Comparison of ENCODE assay signal across 16 mouse cellular contexts in genomic region chr13:43819020-43819310, GRCm38 (mm10). TPM values are rescaled to one million over a fixed set of nuclear protein-coding genes. Genes with fewer than 3 reads are reported as not detected.
"Had no signal": no experiment of that assay in that cellular context is flagged by ENCODE, and none has a peak within 500 bp of the region (broad histone marks: within the 10 kb centered on the region; RNA-seq: fewer than 3 reads in every experiment).

No protein-coding gene starts in this region.

- H3K9ac ChIP-seq: lung, embryonic 14.5 days; midbrain, embryonic 13.5 days; midbrain, embryonic 15.5 days; neural tube, embryonic 13.5 days; neural tube, embryonic 15.5 days; stomach, embryonic 15.5 days had no signal

- H3K36me3 ChIP-seq: midbrain, embryonic 10.5 days; midbrain, embryonic 13.5 days; midbrain, embryonic 15.5 days; neural tube, embryonic 13.5 days; neural tube, embryonic 15.5 days; stomach, embryonic 15.5 days had no signal

- H3K4me2 ChIP-seq: lung, embryonic 14.5 days; midbrain, embryonic 13.5 days; midbrain, embryonic 15.5 days; neural tube, embryonic 13.5 days; neural tube, embryonic 15.5 days; stomach, embryonic 15.5 days had no signal

- H3K27ac ChIP-seq: midbrain, embryonic 10.5 days; midbrain, embryonic 13.5 days; midbrain, embryonic 15.5 days; neural tube, embryonic 13.5 days; neural tube, embryonic 15.5 days; stomach, embryonic 15.5 days; stomach, postnatal 0 days had no signal

- H3K27me3 ChIP-seq: midbrain, embryonic 13.5 days; midbrain, embryonic 15.5 days; neural tube, embryonic 13.5 days; neural tube, embryonic 15.5 days; stomach, embryonic 15.5 days had no signal

- DNase-seq: lung, adult 18-20 months; lung, embryonic 14.5 days; lung, postnatal 10 days; lung, postnatal 4 days; right cerebral cortex, postnatal 14 days; thymus, adult 2 months; thymus, postnatal 25 days; thymus, postnatal 4 days had no signal

- H3K4me1 ChIP-seq: midbrain, embryonic 10.5 days; midbrain, embryonic 13.5 days; midbrain, embryonic 15.5 days; neural tube, embryonic 13.5 days; neural tube, embryonic 15.5 days; stomach, embryonic 15.5 days had no signal

- H3K4me3 ChIP-seq: midbrain, embryonic 10.5 days; midbrain, embryonic 13.5 days; midbrain, embryonic 15.5 days; myocyte; neural tube, embryonic 13.5 days; neural tube, embryonic 15.5 days; stomach, embryonic 15.5 days had no signal

- H3K9me3 ChIP-seq: midbrain, embryonic 13.5 days; midbrain, embryonic 15.5 days; neural tube, embryonic 13.5 days; neural tube, embryonic 15.5 days; stomach, embryonic 15.5 days had no signal

- ATAC-seq: midbrain, embryonic 13.5 days; midbrain, embryonic 15.5 days had no signal

RNA-seq across cellular contexts. Expression of gene Cd83, which starts 34.4 kb away (rescaled TPM):
- polyA plus RNA-seq: myocyte had no signal
